Mouse (Mus musculus): ENCODE measurements around the gene Trdmt1. TPM values are rescaled to one million over a fixed set of nuclear protein-coding genes. Genes with fewer than 3 reads are reported as not detected.
"Not testable (repeated sequence)": the region's sequence is repeated elsewhere in the genome, so short reads cannot be mapped to it uniquely, and the experiment has no call there.

Trdmt1 gene
- polyA plus RNA-seq (2015; fragmentation: Nextera tagmentation; extraction: Ambion mirVana) = 8.6 and 10.4 TPM in 2 replicates

DNA sequence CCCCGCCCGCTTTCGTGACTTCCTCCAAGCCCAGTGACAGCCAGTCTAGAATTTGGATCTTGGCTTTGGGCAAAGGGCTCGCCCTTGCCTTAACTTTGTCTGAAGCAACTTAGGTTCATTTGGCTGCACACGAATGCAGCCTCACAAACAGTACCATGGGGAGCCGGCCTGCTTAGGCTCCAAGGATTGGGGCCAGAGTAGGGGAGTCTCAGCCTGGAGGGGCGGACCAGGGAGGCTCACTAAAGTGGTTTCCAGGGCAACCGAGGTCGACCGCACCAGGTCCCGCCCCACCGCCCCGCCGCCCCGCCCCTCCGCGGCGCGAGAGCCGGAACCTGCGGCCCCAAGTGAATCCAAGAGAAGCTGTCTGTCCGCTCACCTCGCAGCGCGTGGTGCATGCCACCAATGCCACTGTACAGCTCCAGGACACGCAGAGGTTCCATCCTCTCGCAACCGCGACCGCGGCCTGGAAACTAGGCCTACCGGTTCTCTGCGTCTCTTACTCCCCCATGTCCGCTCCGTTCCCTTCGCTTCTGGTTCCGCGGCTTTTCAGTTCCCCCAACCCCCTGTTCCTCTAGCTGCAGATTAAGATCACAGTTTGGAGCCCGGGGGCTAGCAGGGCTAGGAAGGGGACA, at the start of gene Trdmt1:
Gene Trdmt1 (minus strand): TSS at position 476 of the 632 bp plus-strand sequence.
- no peaks in the 10 kb centered on the region for H3K27me3 ChIP-seq
- peak within 1 kb of the TSS; percentile 78 for H3K9ac ChIP-seq
- peak; percentile 98 for ATAC-seq (ENCODE audit: insufficient number of reproducible peaks, insufficient read depth, low FRiP score, low TSS enrichment, low read depth)
- peak within 1 kb of the TSS; percentile 60 for H3K4me2 ChIP-seq
- peak within 1 kb of the TSS; percentile 59 for H3K4me3 ChIP-seq
- no peaks in the 10 kb centered on the region for H3K36me3 ChIP-seq
- peak within 1 kb of the TSS; percentile 97 for H3K27ac ChIP-seq
- peaks cover 5% of the 10 kb centered on the region; the same call in 1 of the 2 replicates for H3K4me1 ChIP-seq
- H3K9me3 ChIP-seq = no peaks in the 10 kb centered on the region
- under 1% methylated on average over 39 of the region's 39 CpGs for WGBS

DNA sequence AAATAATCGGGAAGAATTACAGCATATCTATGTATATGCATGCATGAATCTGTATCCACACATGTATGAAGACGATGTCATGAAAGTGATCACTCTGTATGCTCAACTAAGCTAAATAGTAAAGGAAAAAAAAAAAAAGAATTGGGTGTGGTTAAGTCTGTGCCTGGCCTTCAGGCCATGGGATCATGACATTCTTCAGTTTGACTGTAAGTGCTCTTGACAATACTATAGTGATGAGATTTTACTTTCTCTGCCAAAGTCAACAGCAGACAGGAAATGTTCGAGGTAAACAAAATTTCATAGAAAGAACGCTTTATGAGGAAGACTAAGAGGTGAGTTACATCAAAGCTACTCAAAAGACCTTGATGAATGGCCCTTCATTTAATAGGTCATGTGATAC, 48.9 kb upstream of the Trdmt1 start:
- Histone ChIP-seq H3K4me1 (no peaks in the 10 kb centered on the region), H3K36me3 (no peaks in the 10 kb centered on the region), H3K27me3 (no peaks in the 10 kb centered on the region), H3K27ac (no peak overlapping the region), H3K4me3 (no peak overlapping the region), H3K9me3 (no peaks in the 10 kb centered on the region), H3K4me2 (no peak overlapping the region), H3K9ac (no peak overlapping the region)
- ATAC-seq (ENCODE audit: insufficient number of reproducible peaks, insufficient read depth, low FRiP score, low TSS enrichment, low read depth) = no peak
- WGBS = 84% methylated on average over 4 of the region's 4 CpGs

DNA sequence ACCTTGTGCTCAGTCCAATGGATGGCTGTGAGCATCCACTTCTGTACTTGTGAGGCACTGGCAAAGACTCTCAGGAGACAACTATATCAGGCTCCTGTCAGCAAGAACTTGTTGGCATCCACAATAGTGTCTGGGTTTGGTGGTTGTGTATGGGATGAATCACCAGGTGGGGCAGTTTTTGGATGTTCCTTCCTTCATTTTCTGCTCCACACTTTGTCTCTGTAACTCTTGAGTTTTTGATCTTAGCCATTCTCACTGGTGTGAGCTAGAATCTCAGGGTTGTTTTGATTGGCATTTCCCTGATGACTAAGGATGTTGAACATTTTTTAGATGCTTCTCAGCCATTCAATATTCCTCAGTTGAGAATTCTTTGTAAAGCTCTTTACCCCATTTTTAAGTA, 39.3 kb upstream of the Trdmt1 start:
- not testable (repeated sequence) for H3K9ac ChIP-seq; H3K27me3 ChIP-seq; H3K4me2 ChIP-seq; H3K9me3 ChIP-seq; H3K27ac ChIP-seq; ATAC-seq (ENCODE audit: insufficient number of reproducible peaks, insufficient read depth, low FRiP score, low TSS enrichment, low read depth); H3K4me3 ChIP-seq; H3K4me1 ChIP-seq
- H3K36me3 ChIP-seq = peaks cover 45% of the 10 kb centered on the region

DNA sequence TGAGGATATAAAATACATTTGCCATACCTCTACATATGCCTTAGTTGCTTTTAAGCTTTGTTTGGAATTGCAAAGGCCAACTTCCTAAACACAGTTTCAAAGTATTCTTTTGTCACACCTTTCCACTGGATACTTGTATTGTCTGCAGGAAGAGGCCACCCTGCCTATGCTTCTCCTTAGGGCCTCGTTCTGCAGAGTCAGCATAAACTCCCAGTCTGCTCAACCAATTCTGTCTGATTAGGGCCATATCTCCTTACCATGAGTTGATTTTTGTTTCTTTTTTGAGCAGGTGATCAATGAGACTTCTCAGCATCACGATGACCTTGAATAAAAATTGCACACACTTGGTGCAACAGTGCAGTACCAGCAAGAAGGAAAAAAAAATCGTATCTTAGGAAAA, 37.7 kb upstream of the Trdmt1 start:
- H3K4me2 ChIP-seq = no peak overlapping the region
- ATAC-seq (ENCODE audit: insufficient number of reproducible peaks, insufficient read depth, low FRiP score, low TSS enrichment, low read depth) = no peak
- 80% methylated on average over 3 of the region's 3 CpGs for WGBS
- H3K27me3 ChIP-seq = no peaks in the 10 kb centered on the region
- H3K9me3 ChIP-seq = no peaks in the 10 kb centered on the region
- no peak overlapping the region for H3K9ac ChIP-seq
- H3K4me1 ChIP-seq = peaks cover 6% of the 10 kb centered on the region; the same call in 1 of the 2 replicates
- peaks cover 57% of the 10 kb centered on the region for H3K36me3 ChIP-seq
- H3K4me3 ChIP-seq = no peak overlapping the region
- no peak overlapping the region for H3K27ac ChIP-seq

DNA sequence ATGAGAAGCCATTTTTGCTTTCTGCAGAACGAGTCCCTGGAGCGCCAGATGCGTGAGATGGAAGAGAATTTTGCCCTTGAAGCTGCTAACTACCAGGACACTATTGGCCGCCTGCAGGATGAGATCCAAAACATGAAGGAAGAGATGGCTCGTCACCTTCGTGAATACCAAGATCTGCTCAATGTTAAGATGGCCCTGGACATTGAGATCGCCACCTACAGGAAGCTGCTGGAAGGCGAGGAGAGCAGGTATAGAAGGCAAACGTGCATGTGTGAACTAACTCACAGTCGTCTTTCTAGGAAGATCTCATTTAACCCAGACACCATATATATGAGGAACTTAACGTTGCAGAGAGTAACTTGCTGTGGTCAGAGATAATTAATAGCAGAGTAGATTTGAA, 35.5 kb upstream of the Trdmt1 start:
- Histone ChIP-seq H3K9ac (no peak overlapping the region), H3K4me3 (no peak overlapping the region), H3K27ac (no peak overlapping the region), H3K9me3 (no peaks in the 10 kb centered on the region), H3K4me1 (peaks cover 15% of the 10 kb centered on the region), H3K27me3 (no peaks in the 10 kb centered on the region), H3K36me3 (peaks cover 67% of the 10 kb centered on the region), H3K4me2 (no peak overlapping the region)
- 67% methylated on average over 11 of the region's 11 CpGs for WGBS
- no peak for ATAC-seq (ENCODE audit: insufficient number of reproducible peaks, insufficient read depth, low FRiP score, low TSS enrichment, low read depth)

DNA sequence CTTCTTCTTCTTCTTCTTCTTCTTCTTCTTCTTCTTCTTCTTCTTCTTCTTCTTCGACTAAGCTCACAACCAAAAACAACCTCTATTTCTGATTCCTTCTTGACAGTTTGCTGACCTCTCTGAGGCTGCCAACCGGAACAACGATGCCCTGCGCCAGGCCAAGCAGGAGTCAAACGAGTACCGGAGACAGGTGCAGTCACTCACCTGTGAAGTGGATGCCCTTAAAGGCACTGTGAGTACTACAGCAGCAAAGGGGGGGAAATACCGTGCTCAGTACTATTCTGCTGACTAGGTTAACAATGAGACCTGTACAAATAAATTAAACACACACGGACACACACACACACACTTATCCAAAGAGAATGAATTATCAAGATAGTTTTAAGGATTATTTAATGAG, 34.8 kb upstream of the Trdmt1 start:
- ATAC-seq (ENCODE audit: insufficient number of reproducible peaks, insufficient read depth, low FRiP score, low TSS enrichment, low read depth) = no peak
- Histone ChIP-seq H3K36me3 (peaks cover 67% of the 10 kb centered on the region), H3K9me3 (no peaks in the 10 kb centered on the region)

DNA sequence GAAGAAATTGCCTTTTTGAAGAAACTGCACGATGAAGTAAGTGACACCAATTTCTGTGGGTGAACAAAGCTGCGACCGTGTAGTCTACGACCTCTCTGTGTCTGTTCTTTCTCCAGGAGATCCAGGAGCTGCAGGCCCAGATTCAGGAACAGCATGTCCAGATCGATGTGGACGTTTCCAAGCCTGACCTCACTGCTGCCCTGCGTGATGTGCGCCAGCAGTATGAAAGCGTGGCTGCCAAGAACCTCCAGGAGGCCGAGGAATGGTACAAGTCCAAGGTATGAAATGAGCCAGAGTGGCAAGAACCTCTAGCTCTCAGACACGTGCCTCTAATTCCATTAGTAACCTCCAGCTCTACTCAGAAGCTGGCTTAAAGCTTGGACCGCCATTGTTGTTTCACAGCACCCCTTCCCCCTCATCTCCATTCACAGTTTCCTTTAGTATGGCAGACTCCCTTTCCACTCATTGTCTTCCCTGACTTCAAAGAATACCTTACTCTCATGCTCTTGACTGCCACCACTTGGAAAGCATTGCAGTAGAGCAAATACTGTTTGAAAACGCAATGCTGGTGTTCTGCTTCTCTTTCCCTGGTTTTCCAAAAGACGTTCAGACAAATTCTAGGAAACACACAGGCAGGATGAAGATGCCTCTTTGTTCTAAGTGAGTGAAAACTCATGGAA, 34.1 kb upstream of the Trdmt1 start:
- Histone ChIP-seq H3K27me3 (no peaks in the 10 kb centered on the region), H3K9me3 (no peaks in the 10 kb centered on the region), H3K36me3 (peaks cover 66% of the 10 kb centered on the region), H3K27ac (no peak overlapping the region), H3K4me3 (no peak overlapping the region), H3K4me1 (peaks cover 15% of the 10 kb centered on the region), H3K4me2 (peak overlapping the region; percentile 20; the same call in 1 of the 2 replicates), H3K9ac (no peak overlapping the region)
- no peak for ATAC-seq (ENCODE audit: insufficient number of reproducible peaks, insufficient read depth, low FRiP score, low TSS enrichment, low read depth)
- WGBS = 88% methylated on average over 14 of the region's 14 CpGs

More for the DNA sequence above, 34.8 kb upstream of the Trdmt1 start:
- WGBS = 92% methylated on average over 8 of the region's 8 CpGs
- H3K27me3 ChIP-seq = no peaks in the 10 kb centered on the region
- H3K4me3 ChIP-seq = no peak overlapping the region
- no peak overlapping the region for H3K27ac ChIP-seq
- H3K4me1 ChIP-seq = peaks cover 15% of the 10 kb centered on the region
- no peak overlapping the region for H3K9ac ChIP-seq
- no peak overlapping the region for H3K4me2 ChIP-seq

DNA sequence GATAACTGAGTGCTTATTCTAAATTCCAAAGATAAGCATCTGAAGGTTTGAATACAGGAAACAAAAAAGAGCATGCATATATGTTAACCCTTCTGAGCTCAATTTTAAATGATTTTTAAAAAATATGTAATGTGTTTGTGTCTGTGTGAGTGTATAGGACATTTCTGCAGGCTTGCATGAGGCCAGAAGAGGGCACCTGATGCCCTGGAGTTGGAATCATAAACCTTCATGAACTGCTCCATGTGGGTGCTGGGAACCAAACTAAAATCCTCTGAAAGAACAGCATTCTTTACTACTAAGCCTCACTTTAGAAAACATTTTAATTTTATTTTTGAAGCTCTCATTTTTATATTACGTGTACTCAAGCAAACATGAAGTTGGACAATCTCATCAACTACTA, 32.9 kb upstream of the Trdmt1 start:
- Histone ChIP-seq H3K9me3 (no peaks in the 10 kb centered on the region), H3K27me3 (no peaks in the 10 kb centered on the region), H3K4me2 (peak overlapping the region; percentile 39), H3K36me3 (peaks cover 56% of the 10 kb centered on the region), H3K4me1 (peaks cover 21% of the 10 kb centered on the region), H3K9ac (no peak overlapping the region), H3K27ac (no peak overlapping the region), H3K4me3 (peak overlapping the region; percentile 10; the same call in 1 of the 2 replicates)
- no peak for ATAC-seq (ENCODE audit: insufficient number of reproducible peaks, insufficient read depth, low FRiP score, low TSS enrichment, low read depth)
- WGBS = 94% methylated on average over 1 of the region's 1 CpGs

DNA sequence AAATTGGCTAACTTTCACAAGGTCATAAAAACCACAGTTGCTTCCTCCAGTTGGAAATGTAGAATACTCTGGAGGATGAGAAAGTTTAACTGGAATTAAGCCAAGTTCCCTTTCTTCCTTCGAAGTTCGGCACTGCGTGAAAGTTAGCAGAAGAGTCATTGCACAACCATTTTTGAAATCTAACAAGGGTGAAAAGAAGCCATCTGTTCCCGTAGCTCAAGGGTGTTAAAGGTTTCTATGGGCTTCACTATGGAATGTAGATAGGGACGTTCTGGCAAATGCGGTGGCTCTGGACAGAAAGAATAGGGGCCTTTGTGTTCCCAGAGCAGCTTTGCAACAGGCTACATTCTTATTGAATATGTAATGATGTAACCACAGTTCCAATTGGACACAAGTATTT, 31.5 kb upstream of the Trdmt1 start:
- peak overlapping the region; percentile 78 for H3K4me3 ChIP-seq
- ATAC-seq (ENCODE audit: insufficient number of reproducible peaks, insufficient read depth, low FRiP score, low TSS enrichment, low read depth) = no peak
- peaks cover 27% of the 10 kb centered on the region for H3K4me1 ChIP-seq
- peak overlapping the region; percentile 94 for H3K9ac ChIP-seq
- 16% methylated on average over 6 of the region's 6 CpGs for WGBS
- peaks cover 41% of the 10 kb centered on the region for H3K36me3 ChIP-seq
- H3K9me3 ChIP-seq = no peaks in the 10 kb centered on the region
- peak overlapping the region; percentile 72 for H3K4me2 ChIP-seq
- peak overlapping the region; percentile 97 for H3K27ac ChIP-seq
- no peaks in the 10 kb centered on the region for H3K27me3 ChIP-seq

DNA sequence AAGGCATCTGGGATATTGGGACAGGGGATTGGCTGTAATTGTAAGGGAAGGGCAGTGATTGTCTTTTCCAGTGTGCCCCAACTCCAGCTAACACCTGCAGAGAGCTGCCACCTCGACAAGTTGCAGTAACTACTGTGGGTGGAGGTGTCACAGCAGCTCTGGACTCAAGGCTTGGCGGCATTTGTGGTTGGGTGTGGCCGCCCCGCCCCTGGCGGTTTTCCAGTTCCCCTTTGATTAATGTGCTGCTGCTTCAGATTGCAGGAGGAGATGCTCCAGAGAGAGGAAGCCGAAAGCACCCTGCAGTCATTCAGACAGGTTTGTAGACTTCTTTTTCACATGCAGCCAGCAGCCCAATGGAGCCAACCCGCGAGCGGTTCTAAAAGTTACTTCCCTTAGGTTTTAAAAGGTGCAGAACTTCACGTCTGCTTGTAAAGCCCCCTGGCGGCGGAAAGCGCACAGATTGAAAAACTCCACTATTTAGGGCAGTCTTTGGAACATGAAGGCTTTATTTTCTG, 30.9 kb upstream of the Trdmt1 start:
- peak overlapping the region; percentile 78 for H3K4me3 ChIP-seq
- no peaks in the 10 kb centered on the region for H3K27me3 ChIP-seq
- peak overlapping the region; percentile 72 for H3K4me2 ChIP-seq
- ATAC-seq (ENCODE audit: insufficient number of reproducible peaks, insufficient read depth, low FRiP score, low TSS enrichment, low read depth) = no peak
- WGBS = under 1% methylated on average over 13 of the region's 13 CpGs
- peaks cover 36% of the 10 kb centered on the region for H3K36me3 ChIP-seq
- no peaks in the 10 kb centered on the region for H3K9me3 ChIP-seq
- peak overlapping the region; percentile 97 for H3K27ac ChIP-seq
- H3K4me1 ChIP-seq = peaks cover 27% of the 10 kb centered on the region
- H3K9ac ChIP-seq = peak overlapping the region; percentile 94

DNA sequence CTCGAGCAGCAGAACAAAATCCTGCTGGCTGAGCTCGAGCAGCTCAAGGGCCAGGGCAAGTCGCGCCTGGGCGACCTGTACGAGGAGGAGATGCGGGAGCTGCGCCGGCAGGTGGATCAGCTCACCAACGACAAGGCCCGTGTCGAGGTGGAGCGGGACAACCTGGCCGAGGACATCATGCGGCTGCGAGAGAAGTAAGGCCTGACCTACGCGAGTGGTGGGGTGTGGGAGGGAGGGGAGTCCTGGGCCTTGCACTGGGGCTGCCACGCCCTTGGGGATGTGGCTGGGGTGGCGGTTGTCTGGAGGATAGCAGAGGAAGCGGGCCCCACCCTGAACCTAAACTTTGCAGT, 30.3 kb upstream of the Trdmt1 start:
- H3K4me1 ChIP-seq = peaks cover 27% of the 10 kb centered on the region
- ATAC-seq (ENCODE audit: insufficient number of reproducible peaks, insufficient read depth, low FRiP score, low TSS enrichment, low read depth) = no peak
- no peaks in the 10 kb centered on the region for H3K27me3 ChIP-seq
- peak overlapping the region; percentile 72 for H3K4me2 ChIP-seq
- H3K4me3 ChIP-seq = peak overlapping the region; percentile 78
- WGBS = 0% methylated on average over 21 of the region's 21 CpGs
- peak overlapping the region; percentile 97 for H3K27ac ChIP-seq
- peaks cover 30% of the 10 kb centered on the region for H3K36me3 ChIP-seq
- H3K9me3 ChIP-seq = no peaks in the 10 kb centered on the region
- H3K9ac ChIP-seq = peak overlapping the region; percentile 94
